Mouse (Mus musculus) olfactory bulb, adult 2 months (tissue): Measurements from ENCODE around the gene Cxcl5.

Experiments used
- CTCF ChIP-seq: fragments of 200-500 bp; IDR thresholded peaks from 2 replicates; pipeline ENCODE4 v1.5.1; 2012; ENCODE audit warnings: low read depth, mild to moderate bottlenecking, low read length, moderate library complexity; ENCODE audit not compliant: insufficient read depth
- POLR2A ChIP-seq: fragments of 200-500 bp; IDR thresholded peaks from 2 replicates; pipeline ENCODE4 v1.6.1; 2012; ENCODE audit warnings: mild to moderate bottlenecking, low read depth, low read length, moderate library complexity; ENCODE audit not compliant: insufficient read depth

- no peak for TF ChIP-seq CTCF
- no peak for TF ChIP-seq POLR2A
These were observed 36.5 kb upstream of the Cxcl5 start for GRCm38 (mm10) chr5:90722656-90723055.
